Mouse (Mus musculus): ENCODE measurements around the gene 2700049A03Rik.

GRCm38 (mm10) chr12:71107216-71107771 lies 29.4 kb upstream of the 2700049A03Rik start:
- TF ChIP-seq GATA1 (IDR thresholded peaks at IDR 0.05; ENCODE audit: borderline replicate concordance, low read length) (no peak), FLI1 (IDR thresholded peaks at IDR 0.05; ENCODE audit: low read length) (no peak)

Data from megakaryocyte, embryonic 14.5 days (primary cell).